ENCODE assay signal across 18 mouse cellular contexts in the genomic region with DNA sequence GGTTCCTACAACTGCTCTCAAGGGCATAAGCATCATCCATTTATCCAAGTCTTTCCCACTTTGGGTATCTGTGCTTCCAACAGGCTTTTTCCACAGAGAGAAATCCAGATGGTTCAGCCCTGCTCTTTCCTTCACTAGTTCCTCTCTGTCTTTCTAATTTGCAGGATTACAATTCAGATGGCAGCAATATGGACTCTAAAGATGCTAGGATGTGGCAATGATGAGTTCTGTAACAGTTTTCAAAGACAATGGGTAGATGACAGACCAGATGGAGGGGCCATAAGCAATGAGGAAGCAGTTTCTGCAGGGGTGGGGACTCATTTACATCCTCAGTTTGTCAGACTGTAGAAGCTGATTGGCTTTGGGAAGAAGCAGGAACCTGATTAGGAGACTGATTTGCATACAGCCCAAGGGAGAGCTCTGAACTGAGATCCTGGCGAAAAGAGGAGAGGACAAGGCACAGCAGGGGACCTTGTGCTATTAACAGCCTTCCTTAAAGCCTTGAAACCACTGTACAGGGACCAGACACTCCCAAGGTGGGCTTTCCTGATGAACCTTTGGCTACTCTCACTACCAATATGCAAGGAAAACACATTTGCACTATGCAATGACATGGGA.
A peak's percentile ranks its signal among the peaks of the same experiment; 100 is the strongest.
DNase-seq lines count a peak whose midpoint lies in the region; ATAC-seq lines count a peak whose summit lies in the region.
"Had no signal": no experiment of that assay in that cellular context is flagged by ENCODE, and none has a peak within 500 bp of the region (broad histone marks: within the 10 kb centered on the region; RNA-seq: fewer than 3 reads in every experiment).

No protein-coding gene starts in this region.

- peak; percentile 15; the same call in 1 of the 2 replicates for ATAC-seq in frontal cortex, adult (ENCODE audit: low TSS enrichment)
- ATAC-seq: hindbrain, embryonic 16.5 days; intestine, embryonic 15.5 days had no signal

- DNase-seq in frontal cortex, adult 2 months (ENCODE audit: extremely low spot score in 1 of 2, low spot score in 1 of 2): no peak
- peak; percentile 56 for DNase-seq in ES-CJ7 (ENCODE audit: low read depth, low spot score)
- DNase-seq in brain, adult 2 months (ENCODE audit: low read depth, low spot score): peak; percentile 56
- DNase-seq in layer of hippocampus, adult 9-10 months (ENCODE audit: low spot score): peak; percentile 54
- no peak for DNase-seq in spleen, adult 18-20 months
- DNase-seq in right cerebral cortex, postnatal 14 days: no peak
- DNase-seq: adrenal gland, postnatal 36 days; cerebellum, adult 2 months; cerebellum, postnatal 25 days; embryo, embryonic 11 days; kidney, adult 9 months; kidney, postnatal 25 days; liver, embryonic 13.5 days; lung, adult 2 months; right cerebral cortex, adult 18-20 months had no signal

Comparison
In these comparisons a context has a peak if more than half of its experiments do, and no peak if none do; other contexts are left out.
1. DNase-seq: peak in ES-CJ7 (single experiment), brain, adult 2 months (single experiment) and layer of hippocampus, adult 9-10 months (single experiment); none in frontal cortex, adult 2 months (0 of 2), spleen, adult 18-20 months (0 of 2) and right cerebral cortex, postnatal 14 days (single experiment).